Mouse (Mus musculus) retina, postnatal 1 day (tissue): Measurements from ENCODE around the gene Cfap44.
"Not testable (repeated sequence)": the region's sequence is repeated elsewhere in the genome, so short reads cannot be mapped to it uniquely, and the experiment has no call there.

Source experiments
- DNase-seq: peaks from one replicate; pipeline ENCODE4 v3.0.0-alpha.2; 2012

The Cfap44 gene

DNA sequence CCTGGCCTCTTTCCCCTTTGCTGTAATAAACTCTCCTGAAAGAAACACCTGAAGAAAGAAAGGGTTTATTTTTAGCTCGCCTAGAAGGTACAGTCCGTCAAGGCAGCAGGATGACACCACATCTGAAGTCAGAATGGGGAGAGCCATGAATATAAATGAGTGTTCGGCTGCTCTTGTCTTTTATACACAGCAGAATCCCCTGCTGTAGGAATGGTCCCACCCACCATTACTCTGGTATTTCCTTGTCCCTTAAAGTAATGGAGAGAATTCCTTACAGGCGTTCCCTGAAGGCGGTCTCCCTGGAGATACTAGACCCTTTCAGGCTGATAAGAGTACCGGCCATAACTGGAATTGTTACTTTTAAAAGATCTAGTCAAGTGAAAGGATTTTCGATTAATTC, 35.4 kb downstream of the Cfap44 start:
- DNase-seq: no peak

DNA sequence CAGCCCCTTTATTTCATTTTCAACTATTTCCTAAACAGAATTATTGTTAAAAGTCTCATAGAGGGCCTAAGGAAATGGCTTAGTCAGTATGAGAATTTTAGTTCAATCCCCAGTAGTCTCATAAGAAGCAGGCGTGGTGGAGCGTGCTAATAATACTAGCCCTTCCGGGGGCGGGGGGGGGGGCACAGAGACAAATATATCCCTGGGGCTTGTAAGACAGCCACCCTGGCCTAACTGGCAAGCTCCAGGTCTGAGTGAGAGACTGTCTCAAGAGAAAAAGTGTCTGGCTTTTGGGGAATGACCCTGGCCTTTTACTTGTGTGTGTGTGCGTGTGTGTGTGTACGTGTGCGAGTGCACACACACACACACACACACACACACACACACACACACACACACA, 40.3 kb downstream of the Cfap44 start:
- no peak for DNase-seq

DNA sequence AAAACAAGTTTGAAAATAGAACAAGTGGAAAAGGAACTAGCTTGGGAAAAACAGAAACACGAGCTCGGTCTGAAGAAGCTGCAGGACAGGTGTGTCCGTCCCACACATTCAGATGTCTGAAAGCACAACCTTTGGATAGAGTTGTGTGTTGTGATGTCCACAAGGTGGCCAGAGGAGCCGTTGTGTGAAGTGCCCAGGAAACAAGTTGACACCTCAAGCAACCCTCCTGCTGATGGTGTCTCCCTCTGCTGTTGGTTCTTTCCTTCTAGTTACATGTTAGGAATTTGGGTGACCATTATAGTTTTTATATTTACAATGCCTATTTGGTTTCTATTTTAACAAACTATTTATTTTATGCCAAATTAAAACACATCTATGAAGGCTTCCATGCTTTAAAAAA, 40.9 kb downstream of the Cfap44 start:
- no peak for DNase-seq

DNA sequence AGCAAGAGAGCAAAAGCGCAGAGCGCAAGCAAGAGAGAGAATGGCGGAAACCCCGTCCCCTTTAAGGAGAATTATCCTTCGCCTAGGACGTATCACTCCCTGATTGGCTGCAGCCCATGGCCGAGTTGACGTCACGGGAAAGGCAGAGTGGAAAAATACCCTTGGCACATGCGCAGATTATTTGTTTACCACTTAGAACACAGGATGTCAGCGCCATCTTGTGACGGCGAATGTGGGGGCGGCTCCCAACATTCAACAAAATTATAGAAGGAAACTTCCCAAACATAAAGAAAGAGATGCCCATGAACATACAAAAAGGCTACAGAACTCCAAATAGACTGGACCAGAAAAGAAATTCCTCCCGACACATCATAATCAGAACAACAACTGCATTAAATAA, 47.3 kb downstream of the Cfap44 start:
- not testable (repeated sequence) for DNase-seq

DNA sequence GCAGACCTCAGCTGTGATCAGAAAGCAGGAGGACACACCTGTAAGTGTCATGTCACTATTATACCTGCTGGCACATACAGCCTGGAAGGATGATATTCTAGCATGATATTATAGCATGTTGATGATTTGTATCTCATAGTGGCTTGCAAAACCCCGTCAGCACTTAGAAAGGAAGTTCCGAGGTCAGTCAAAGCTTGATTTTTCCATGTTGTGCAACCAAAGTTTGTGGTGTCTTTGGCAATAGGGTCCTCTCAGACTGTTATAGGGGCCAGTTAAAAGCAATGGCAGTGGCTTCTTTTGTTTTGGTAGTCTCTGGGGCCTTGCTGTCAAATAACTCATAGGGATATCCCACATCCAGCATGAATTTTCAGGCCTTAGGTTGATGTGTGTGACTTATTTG, 63.3 kb downstream of the Cfap44 start:
- no peak for DNase-seq

DNA sequence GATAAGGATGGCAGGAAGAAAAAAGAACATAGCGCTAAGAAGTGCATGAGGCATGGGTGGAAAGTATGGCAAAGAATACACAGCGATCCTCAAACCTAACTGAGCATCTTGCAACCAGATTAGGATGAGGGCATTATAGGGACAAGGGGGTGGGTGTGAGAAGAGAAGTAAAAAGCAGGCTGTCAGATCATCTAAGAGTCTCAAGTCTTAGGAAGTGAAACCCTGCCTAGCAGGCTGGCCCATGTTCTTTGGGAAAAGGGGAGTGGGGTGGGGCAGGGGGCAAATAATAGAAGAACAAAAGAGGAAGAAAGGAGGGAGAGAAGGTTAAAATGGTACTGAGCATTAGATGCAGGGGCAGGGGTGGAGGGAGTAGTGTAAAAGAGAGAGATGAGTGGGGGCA, 64.2 kb downstream of the Cfap44 start:
- no peak for DNase-seq

DNA sequence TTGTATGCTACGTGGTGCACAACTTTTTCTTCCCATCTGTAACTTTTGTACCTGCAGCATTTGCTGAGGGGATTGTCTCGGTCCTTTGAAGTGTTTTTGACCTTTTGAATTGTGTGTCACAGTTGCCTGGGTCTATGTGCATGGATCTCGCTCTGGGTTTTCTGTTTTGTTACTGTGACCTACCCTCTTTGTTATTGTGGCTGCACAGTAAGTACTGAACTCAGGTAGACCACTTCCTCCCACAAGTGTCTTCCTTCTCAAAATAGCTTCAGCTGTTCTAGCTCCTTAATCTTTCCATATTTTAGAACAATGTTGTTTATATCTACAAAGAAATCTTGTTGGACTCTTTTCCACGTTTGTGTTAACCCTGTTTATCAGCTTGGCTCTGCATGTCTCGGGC, 66.3 kb downstream of the Cfap44 start:
- no peak for DNase-seq

DNA sequence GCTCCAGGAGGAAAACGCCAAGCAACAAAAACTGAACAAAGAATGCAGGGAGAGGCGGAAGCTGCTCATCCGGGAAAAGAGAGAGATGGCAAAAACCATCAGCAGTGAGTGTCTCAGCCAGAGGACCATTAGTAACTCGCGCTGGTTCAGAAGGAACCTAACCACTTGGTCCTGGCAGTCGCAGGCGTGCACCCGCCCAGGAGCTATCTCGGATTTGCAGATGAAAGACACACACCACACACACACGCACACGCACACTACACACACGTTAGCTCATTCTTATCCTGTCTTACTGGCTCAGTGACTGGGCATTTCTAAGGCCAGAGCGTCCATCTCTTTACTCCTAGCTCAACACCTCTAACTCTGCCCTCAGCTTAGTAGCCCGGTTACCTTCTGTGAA, 80.7 kb downstream of the Cfap44 start:
- no peak for DNase-seq

DNA sequence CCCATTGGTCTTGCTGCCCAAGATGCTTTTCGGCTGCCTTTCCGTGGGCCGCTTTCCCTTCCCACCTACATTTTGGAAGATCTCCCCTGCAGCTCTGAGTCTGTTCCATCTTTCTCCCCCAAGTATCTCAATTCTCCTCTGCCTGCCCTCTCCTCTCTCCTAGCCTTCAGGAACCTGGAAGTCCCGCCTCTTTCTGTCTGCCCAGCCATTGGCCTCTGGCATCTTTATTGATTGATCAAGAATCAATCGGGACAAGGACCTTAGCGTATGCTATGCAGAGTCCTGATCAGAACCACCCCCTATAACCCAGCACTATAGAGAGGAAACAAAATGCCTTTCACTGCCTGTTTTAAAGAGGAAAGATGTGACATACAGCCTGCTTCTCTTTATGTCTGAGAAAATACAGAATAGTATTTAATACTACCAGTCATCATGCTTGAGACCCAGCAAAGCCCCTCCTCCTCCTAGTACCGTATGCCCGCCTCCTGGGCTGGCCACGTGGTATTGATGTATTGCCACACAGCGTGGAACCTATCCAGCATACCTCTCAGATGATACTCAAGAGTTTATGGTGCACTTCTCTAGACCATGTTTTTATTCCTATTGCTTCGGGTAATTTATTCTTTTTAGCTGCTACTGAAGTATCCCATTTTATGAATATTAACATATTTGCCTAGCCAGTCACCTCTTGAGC, 81.2 kb downstream of the Cfap44 start:
- DNase-seq: no peak

DNA sequence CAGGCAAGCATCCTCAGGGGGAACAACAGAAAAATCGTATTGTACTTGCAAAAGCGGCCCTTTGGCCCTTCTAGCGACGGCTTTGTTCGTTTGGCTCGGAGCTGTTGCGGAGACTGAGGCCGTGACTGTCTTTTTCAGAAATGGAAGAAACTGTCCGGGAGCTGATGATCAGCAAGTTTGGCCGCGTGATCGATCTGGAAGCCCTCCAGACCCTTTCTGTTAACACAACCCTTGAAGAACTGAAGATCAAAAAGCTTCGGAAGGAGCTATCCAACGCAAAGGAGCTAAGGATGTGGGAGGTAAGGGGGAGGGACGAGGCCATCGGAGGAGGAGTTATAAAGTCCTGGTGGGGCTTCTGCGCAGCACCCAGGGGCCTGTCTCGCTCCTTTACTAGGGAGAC, 84.2 kb downstream of the Cfap44 start:
- DNase-seq: no peak

DNA sequence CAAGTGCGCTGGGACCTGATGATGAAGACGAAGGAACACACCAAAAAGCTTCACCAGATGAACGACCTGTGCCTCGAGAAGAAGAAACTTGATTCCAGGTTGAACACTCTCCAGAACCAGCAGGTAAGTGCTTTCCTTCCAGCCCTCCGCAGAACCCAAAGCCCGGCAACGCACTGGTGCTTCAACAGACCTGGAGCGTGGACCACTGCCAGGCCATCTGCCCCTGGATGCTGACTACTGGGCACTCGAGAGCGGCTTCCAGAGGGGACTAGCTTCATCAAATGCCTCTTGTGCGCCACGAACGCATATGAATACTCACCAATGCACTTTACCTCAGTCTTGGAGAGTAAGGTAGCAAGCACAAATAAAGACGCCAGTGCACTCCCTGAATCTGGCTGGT, 85.3 kb downstream of the Cfap44 start:
- DNase-seq: no peak

DNA sequence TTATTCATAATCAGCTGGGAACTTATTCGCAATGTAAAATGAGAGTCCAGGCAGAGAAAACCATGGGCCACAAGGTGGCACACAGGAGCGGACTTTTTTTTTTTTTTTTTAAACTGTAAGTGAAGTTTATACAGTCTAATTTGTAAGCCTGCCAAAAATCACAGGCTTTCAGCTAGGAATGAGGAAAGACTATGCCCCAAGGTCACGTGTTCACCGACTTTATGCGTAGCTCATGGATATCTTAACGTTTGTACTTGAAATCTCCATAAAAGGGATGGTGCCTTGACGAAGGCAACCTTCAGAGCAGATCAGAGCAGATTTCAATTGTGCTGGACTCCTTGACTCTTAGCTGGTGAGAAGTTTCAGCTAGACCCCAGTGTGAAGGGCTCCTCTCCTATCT, 86.0 kb downstream of the Cfap44 start:
- DNase-seq: no peak

DNA sequence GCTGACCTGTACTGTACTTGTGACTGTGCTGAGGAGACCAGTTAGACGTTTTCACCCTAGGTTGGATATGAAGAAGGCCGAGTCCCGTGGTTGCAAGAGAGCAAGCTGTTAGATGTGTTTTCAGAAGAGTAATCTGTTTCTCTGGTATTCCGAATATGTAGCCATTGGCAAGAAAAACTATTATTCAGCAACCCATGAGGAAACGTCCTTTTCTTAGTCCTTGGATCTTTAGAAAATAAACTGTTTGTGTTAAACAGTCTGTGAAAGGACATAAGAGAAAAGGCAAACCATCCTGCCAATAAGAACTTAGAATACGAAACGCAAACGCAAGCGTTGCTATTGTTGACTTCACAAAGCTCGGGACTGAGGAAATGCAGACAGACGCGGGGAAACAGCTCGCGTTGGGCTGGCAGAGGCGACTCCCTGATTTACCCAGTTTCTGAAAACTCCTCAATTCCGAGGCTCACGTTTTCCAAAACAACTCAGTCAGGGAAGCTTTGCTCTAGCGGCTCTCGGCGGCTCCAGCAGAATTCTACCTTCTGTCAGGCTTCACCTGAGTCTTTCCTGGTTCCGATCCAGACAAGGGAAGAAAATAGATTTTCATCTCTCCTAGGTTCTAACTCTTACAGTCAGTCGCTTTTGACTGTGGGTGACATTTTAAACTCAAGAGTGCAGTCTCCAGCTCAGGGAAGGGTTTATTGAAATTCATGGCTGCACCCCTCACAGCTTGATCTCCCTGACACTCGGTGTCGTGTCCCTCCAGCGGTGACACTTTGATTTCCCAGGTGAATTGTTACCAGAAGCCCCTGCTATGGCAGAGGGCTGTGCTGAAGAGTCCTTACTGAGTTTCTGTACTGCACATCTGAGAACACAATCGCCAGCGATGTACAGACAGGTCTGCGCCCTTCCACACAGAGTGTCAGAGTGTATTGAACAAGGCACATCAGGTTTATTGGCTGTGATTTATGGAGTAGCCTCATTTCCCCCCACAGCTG, 87.3 kb downstream of the Cfap44 start:
- no peak for DNase-seq

DNA sequence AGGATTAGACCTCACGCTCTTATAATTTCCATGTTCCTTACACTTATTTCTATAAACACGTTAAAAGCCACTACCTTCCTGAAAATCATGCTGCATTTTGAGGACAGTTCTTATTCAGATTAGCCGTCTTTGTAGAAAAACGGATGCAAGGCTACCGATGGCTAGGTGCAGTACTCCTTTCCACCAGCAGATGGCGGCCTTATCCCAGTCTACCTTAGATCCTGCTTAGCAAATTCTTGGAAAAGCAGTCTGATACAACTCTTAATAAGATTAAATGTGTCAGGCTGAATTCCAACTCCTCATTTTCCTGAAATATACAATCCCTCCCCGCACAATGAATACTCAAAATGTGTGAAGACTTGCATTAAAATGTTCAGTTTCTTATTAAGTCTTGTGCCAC, 89.5 kb downstream of the Cfap44 start:
- DNase-seq: peak; percentile 78

DNA sequence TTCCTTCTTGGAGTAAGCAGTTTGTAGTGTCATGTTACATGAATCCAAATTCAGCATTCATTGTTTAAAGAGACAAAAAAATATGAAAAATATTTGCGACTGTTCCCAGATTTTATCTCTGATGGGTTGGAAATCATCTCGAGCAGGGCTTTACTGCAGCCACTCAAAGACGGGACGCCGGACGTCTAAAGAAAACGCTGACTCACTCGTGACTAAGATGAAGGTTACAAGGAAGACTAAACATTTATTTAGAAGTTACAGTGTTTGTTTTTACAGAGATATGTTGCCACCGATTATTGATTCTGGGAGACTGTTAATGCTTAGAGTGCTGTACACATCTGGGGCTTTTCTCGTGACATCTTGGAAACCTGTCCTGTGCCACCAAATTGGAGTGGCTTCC, 90.2 kb downstream of the Cfap44 start:
- no peak for DNase-seq

DNA sequence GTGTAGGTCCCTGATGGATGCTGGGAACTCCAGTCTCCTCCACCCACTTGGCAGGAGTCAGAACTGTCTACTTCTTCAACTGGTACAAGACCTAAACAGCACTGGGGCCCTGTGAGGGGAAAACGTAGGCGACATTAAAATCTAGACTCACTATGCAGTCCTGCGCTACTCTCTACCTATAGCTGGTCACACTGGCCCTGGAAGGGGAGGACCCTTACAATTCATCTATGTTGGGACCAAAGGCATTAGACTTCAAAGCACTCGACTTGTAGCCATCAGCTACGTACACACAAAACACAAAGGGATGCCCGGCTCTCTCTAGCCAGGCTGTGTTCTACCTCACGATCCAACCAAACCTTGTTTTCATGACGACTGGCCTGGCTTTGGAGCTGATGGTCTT, 91.1 kb downstream of the Cfap44 start:
- no peak for DNase-seq

DNA sequence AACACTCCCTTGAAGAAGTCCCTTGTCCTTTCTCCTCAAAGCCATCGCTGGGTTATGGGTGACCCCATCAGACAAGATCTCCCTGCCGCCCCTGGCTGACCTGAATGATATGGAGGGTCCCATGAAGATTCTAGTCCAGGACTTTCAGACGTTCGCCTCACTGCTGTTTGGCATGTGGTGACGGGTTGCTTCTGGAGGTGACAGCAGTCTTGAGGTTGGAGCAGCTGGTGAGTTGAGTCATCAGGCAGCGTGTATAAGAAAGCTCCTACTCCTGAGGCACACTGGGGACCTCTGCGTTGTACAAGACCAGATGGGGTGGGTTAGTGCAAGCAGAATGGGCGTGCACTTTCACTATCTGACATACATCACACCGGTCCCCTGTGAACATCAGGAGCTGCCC, 92.0 kb downstream of the Cfap44 start:
- DNase-seq: no peak

DNA sequence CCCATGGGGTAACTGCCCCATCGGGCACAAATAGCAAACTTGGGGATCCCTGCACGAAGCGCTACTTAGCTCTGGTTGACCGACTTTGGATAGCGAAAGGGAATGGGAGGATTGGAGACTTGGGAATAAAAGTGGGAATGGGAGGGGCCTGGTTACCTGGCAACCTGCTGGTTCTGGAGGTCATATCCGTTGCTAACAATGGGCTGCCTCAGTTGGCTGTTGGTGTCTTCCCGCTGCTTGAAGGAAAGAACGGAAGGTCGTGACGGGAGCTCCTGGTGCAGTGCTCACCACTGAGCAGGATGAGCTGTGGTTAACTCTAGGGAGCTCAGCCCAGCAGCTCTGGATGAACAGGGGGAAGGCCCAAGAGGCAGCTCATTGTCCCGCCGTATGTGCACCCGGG, 92.6 kb downstream of the Cfap44 start:
- DNase-seq: no peak

DNA sequence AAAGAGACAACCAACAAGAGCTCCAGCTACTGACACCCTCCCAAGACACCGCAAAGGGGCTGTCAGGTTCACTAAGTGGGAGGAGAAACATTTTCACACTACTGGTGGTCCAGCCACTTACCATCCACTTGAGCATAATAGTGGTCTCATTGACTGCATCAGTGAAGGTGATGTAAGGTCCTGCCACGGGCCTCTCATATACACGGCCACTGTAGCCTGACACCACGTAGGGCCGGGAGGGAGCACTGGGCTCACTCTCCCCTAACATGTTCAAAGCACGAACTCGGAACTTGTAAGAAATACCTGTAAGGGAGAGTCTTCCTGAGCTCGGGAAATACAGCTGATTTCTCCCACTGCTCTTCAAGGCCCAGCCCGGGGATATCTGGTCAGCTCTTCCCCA, 96.5 kb downstream of the Cfap44 start:
- DNase-seq: no peak

DNA sequence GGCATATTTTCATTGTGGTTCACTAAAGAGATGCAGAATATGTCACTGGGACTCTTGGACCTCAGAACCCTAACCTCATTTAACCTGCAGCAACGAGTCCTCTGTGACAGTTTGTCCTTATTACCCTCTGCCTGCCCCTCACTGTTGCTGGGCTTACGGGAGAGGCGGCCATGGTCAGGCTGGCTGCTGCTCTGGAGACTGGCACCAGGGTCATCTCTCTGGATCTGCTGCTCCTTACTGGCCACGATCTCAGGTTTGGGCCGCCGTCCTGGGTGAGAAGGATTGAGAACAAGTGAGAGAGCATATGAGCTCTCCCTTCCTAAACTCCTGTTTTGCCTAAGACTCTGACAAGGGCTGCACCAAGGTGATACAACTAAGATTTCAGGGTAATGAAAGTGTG, 97.6 kb downstream of the Cfap44 start:
- no peak for DNase-seq

DNA sequence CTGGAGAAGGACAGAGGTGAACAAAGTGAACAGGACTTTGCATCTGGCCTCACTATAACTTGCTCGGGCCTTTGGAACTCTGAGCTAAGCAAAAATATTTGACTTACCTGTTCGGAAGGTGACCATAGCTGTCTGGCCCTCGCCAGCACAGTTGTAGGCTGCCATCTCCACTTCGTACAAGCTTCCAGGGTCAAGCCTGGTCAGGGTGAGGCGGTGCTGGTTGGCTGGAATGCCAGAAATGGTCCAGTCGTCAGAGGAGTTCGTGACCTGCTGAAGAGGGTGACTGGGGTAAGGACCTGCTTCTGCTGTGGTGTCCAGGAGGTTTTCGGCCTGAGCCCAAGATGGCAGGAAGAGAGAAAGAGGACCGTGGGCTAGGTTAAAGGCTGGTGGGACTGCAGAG, 98.1 kb downstream of the Cfap44 start:
- DNase-seq: no peak

DNA sequence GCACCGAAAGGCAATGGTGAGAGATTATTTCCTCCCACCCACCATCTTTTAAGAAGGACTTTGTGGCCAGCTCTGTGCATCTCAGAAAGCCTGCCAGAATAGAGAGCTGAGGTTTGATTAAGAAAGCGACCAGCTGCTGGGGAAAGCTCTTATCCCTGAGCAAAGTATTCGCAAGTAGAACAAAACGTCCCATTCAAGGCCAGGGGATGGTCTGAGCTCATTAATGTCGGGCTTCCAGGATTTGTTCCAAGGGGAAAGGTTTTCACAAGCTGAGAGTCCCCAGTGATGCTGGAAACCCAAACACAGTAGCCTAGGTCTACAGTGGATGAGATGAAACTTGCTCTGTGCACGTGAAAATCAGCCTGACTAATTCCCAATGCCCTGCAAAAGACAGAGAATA, 99.3 kb downstream of the Cfap44 start:
- no peak for DNase-seq

DNA sequence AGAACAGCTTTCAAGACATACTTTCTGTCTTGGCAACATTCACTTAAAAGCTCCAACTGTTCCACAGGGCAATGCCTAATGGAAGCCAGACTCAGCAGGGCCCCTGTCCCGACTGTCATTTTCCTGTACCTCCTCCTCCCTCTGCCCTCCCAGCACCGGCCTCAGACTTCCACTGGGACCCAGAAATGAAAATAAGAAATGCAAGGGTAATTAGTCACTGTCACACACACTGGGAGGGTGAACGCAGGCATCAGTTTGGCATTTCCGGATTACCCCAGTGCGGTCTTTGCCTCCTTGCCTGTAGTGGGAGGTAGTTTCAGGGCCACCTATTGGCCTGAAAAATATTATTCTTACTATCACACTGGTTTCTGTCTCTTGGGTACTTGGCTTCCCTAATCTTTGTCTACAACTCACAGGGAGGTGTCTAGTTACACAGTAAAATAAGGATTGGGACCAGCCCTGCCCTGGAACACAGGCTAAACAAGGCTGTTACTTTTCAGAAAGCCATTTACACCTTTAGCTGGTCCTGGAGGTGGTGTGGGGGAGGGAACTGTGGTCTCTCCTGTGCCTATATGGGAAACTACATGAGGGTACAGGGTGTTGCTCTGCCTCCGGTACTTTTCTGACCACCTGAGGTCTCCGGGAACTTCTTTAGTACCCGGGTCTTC, 100.0 kb downstream of the Cfap44 start:
- no peak for DNase-seq

DNA sequence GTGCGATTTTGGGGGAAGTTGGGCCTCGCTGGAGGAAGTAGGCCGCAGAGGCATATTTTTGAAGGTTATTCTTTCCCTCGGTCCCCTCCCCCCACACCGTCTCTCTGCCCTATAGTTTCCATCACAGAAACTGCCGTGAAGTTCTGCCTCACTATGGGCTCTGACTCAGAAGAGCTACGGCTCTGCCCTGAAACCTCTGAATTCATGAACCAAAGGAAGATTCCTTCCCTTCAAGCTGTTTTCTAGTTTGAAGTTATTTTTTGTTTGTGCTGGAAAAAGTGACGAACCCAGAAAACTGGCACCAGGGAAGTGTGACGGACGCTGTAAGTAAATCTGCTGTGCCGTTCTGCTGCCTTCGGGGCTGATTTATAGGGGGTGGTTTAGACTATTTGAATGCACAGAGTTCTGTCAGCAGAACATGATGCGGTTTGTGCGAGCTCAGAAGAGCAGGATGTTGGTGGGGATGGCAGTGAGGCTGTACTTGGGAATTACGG, 102.4 kb downstream of the Cfap44 start:
- DNase-seq: no peak
